Mouse (Mus musculus) liver, postnatal 0 days (tissue): Measurements from ENCODE around the gene Ect2.

Experiments
- CTCF ChIP-seq: sonication (generic); IDR thresholded peaks from 2 replicates; pipeline ENCODE4 v1.5.1; 2016; ENCODE audit warnings: antibody characterized with exemption, low read depth
- EP300 ChIP-seq: IDR thresholded peaks from 2 replicates; pipeline ENCODE4 v1.6.1; 2016; ENCODE audit warnings: antibody characterized with exemption, low read depth, mild to moderate bottlenecking

GRCm38 (mm10) chr3:27081229-27082060 lies 72.2 kb downstream of the Ect2 start:
- no peak for TF ChIP-seq CTCF
- TF ChIP-seq EP300: no peak
